Mouse (Mus musculus) forebrain, embryonic 15.5 days (tissue): ENCODE data around the gene Emc4. TPM values are rescaled to one million over a fixed set of nuclear protein-coding genes. Genes with fewer than 3 reads are reported as not detected.

ENCODE experiments used
- ATAC-seq: fragments of 200-750 bp; cut with Nextera tagmentation; replicated peaks from 2 replicates; pipeline ENCODE4 v1.8.0; 2017; ENCODE audit warnings: mild to moderate bottlenecking, moderate TSS enrichment, moderate library complexity
- H3K27ac ChIP-seq: fragments of 300-500 bp; sonication (generic); replicated peaks from 2 replicates; pipeline ENCODE4 v1.5.1; 2015; ENCODE audit warnings: mild to moderate bottlenecking, inconsistent platforms
- H3K27me3 ChIP-seq: fragments of 300-500 bp; sonication (generic); 2 replicates; pipeline ENCODE4 v1.6.1; 2015; ENCODE audit warnings: inconsistent platforms
- H3K36me3 ChIP-seq: fragments of 300-500 bp; sonication (generic); 2 replicates; pipeline ENCODE4 v1.6.1; 2015; ENCODE audit warnings: mild to moderate bottlenecking, inconsistent platforms
- H3K4me1 ChIP-seq: fragments of 300-500 bp; sonication (generic); 2 replicates; pipeline ENCODE4 v1.6.1; 2015; ENCODE audit warnings: inconsistent platforms
- H3K4me2 ChIP-seq: fragments of 300-500 bp; sonication (generic); replicated peaks from 2 replicates; pipeline ENCODE4 v1.6.1; 2015; ENCODE audit warnings: mild to moderate bottlenecking, inconsistent platforms
- H3K4me3 ChIP-seq: fragments of 300-500 bp; sonication (generic); 2 replicates; pipeline ENCODE4 v1.5.1; 2015; ENCODE audit warnings: mild to moderate bottlenecking, inconsistent platforms
- H3K9ac ChIP-seq: fragments of 300-500 bp; sonication (generic); replicated peaks from 2 replicates; pipeline ENCODE4 v1.6.1; 2015; ENCODE audit warnings: mild to moderate bottlenecking, inconsistent platforms
- H3K9me3 ChIP-seq: fragments of 300-500 bp; sonication (generic); 2 replicates; pipeline ENCODE4 v1.6.1; 2016; ENCODE audit warnings: inconsistent platforms
- WGBS: fragments of 180-500 bp; shearing (Covaris S2); methylation state at CpG from one replicate; pipeline ENCODE4 v1.1.7; 2015; ENCODE audit warnings: mixed read lengths; 5-methylcytosine and 5-hydroxymethylcytosine counted together
- polyA plus RNA-seq: library from polyadenylated mRNA; unstranded; fragments of >200 nt; fragmentation: Nextera tagmentation; extraction: Ambion mirVana; gene quantifications from 2 replicates; pipeline ENCODE4 v1.2.1, GENCODE M21; 2015

Gene Emc4
- polyA plus RNA-seq, 1 experiment from 2014 or later, result 166 TPM

- H3K4me1 ChIP-seq, result peaks cover 7% of the 10 kb centered on the region
- H3K9ac ChIP-seq, result no peak overlapping the region
These were observed 5.3 kb upstream of the Emc4 start for GRCm38 (mm10) chr2:112373141-112373540.

GRCm38 (mm10) chr2:112369941-112370340, 2.1 kb upstream of the Emc4 start:
- no peaks in the 10 kb centered on the region for H3K9me3 ChIP-seq
- H3K4me1 ChIP-seq, result peaks cover 21% of the 10 kb centered on the region
- H3K4me3 ChIP-seq, result no peak overlapping the region
- no peaks in the 10 kb centered on the region for H3K36me3 ChIP-seq
- no peaks in the 10 kb centered on the region for H3K27me3 ChIP-seq
- H3K9ac ChIP-seq, result no peak overlapping the region
- 72% methylated on average over 5 of the region's 5 CpGs for WGBS
- no peak overlapping the region for H3K4me2 ChIP-seq
- H3K27ac ChIP-seq, result no peak overlapping the region
- ATAC-seq, result no peak

More at GRCm38 (mm10) chr2:112373141-112373540, 5.3 kb upstream of the Emc4 start:
- no peaks in the 10 kb centered on the region for H3K27me3 ChIP-seq
- H3K27ac ChIP-seq, result no peak overlapping the region
- ATAC-seq, result no peak
- H3K36me3 ChIP-seq, result no peaks in the 10 kb centered on the region
- H3K9me3 ChIP-seq, result no peaks in the 10 kb centered on the region
- no peak overlapping the region for H3K4me2 ChIP-seq
- no peak overlapping the region for H3K4me3 ChIP-seq
- 56% methylated on average over 4 of the region's 4 CpGs for WGBS

GRCm38 (mm10) chr2:112367222-112367621, 605 bp downstream of the Emc4 start:
- Histone ChIP-seq H3K4me3 (peak overlapping the region; percentile 96), H3K36me3 (peaks cover 22% of the 10 kb centered on the region), H3K9ac (peak overlapping the region; percentile 90), H3K4me2 (peak overlapping the region; percentile 95), H3K4me1 (peaks cover 21% of the 10 kb centered on the region), H3K27me3 (no peaks in the 10 kb centered on the region), H3K27ac (no peak overlapping the region; the same call in 1 of the 2 replicates), H3K9me3 (no peaks in the 10 kb centered on the region)
- WGBS, result 22% methylated on average over 15 of the region's 15 CpGs
- ATAC-seq, result peak; percentile 21; the same call in 1 of the 2 replicates

- H3K27me3 ChIP-seq, result no peaks in the 10 kb centered on the region
- H3K36me3 ChIP-seq, result peaks cover 79% of the 10 kb centered on the region
These were observed 7.1 kb downstream of the Emc4 start for GRCm38 (mm10) chr2:112360781-112361169.

GRCm38 (mm10) chr2:112360012-112360780, 7.6 kb downstream of the Emc4 start:
- Histone ChIP-seq H3K9me3 (no peaks in the 10 kb centered on the region), H3K9ac (no peak overlapping the region), H3K27ac (no peak overlapping the region), H3K27me3 (no peaks in the 10 kb centered on the region), H3K4me1 (no peaks in the 10 kb centered on the region), H3K4me2 (no peak overlapping the region), H3K4me3 (no peak overlapping the region), H3K36me3 (peaks cover 85% of the 10 kb centered on the region)
- 92% methylated on average over 12 of the region's 12 CpGs for WGBS
- ATAC-seq, result 0 out of 2 replicates have a peak, but pooled peaks have one; percentile 35

More at GRCm38 (mm10) chr2:112360781-112361169, 7.1 kb downstream of the Emc4 start:
- H3K4me2 ChIP-seq, result no peak overlapping the region
- no peak overlapping the region for H3K4me3 ChIP-seq
- WGBS, result 86% methylated on average over 2 of the region's 2 CpGs
- H3K4me1 ChIP-seq, result no peaks in the 10 kb centered on the region
- no peak overlapping the region for H3K9ac ChIP-seq
- ATAC-seq, result no peak
- H3K27ac ChIP-seq, result no peak overlapping the region
- H3K9me3 ChIP-seq, result no peaks in the 10 kb centered on the region

- no peak overlapping the region for H3K4me2 ChIP-seq
- H3K4me3 ChIP-seq, result no peak overlapping the region
- 0 out of 2 replicates have a peak, but pooled peaks have one; percentile 19 for ATAC-seq
- H3K9me3 ChIP-seq, result no peaks in the 10 kb centered on the region
- no peak overlapping the region for H3K27ac ChIP-seq
- H3K36me3 ChIP-seq, result peaks cover 85% of the 10 kb centered on the region
- H3K9ac ChIP-seq, result no peak overlapping the region
- no peaks in the 10 kb centered on the region for H3K4me1 ChIP-seq
- 70% methylated on average over 2 of the region's 2 CpGs for WGBS
- H3K27me3 ChIP-seq, result no peaks in the 10 kb centered on the region
These were observed 8.2 kb downstream of the Emc4 start for GRCm38 (mm10) chr2:112359611-112360010.

GRCm38 (mm10) chr2:112353685-112354455, 14.0 kb downstream of the Emc4 start:
- H3K27ac ChIP-seq, result no peak overlapping the region
- WGBS, result 88% methylated on average over 7 of the region's 7 CpGs
- H3K4me2 ChIP-seq, result no peak overlapping the region
- H3K36me3 ChIP-seq, result peaks cover 82% of the 10 kb centered on the region
- no peak for ATAC-seq
- H3K4me1 ChIP-seq, result no peaks in the 10 kb centered on the region
- no peaks in the 10 kb centered on the region for H3K9me3 ChIP-seq
- no peak overlapping the region for H3K9ac ChIP-seq
- H3K27me3 ChIP-seq, result no peaks in the 10 kb centered on the region
- H3K4me3 ChIP-seq, result no peak overlapping the region

- Histone ChIP-seq H3K27ac (no peak overlapping the region), H3K4me3 (no peak overlapping the region), H3K27me3 (no peaks in the 10 kb centered on the region), H3K9ac (no peak overlapping the region), H3K36me3 (peaks cover 51% of the 10 kb centered on the region), H3K4me1 (no peaks in the 10 kb centered on the region), H3K4me2 (no peak overlapping the region), H3K9me3 (no peaks in the 10 kb centered on the region)
- no peak for ATAC-seq
- 91% methylated on average over 3 of the region's 3 CpGs for WGBS
These were observed 19.6 kb downstream of the Emc4 start for GRCm38 (mm10) chr2:112348246-112348645.

GRCm38 (mm10) chr2:112341117-112341516, 26.7 kb downstream of the Emc4 start:
- 76% methylated on average over 3 of the region's 3 CpGs for WGBS
- H3K4me1 ChIP-seq, result no peaks in the 10 kb centered on the region
- no peaks in the 10 kb centered on the region for H3K27me3 ChIP-seq
- no peak overlapping the region for H3K4me3 ChIP-seq
- no peak overlapping the region for H3K27ac ChIP-seq
- no peak overlapping the region for H3K4me2 ChIP-seq
- peaks cover 53% of the 10 kb centered on the region for H3K36me3 ChIP-seq
- ATAC-seq, result no peak
- no peak overlapping the region for H3K9ac ChIP-seq
- no peaks in the 10 kb centered on the region for H3K9me3 ChIP-seq

GRCm38 (mm10) chr2:112339736-112340135, 28.1 kb downstream of the Emc4 start:
- no peaks in the 10 kb centered on the region for H3K27me3 ChIP-seq
- WGBS, result 86% methylated on average over 2 of the region's 2 CpGs
- H3K4me2 ChIP-seq, result no peak overlapping the region
- peaks cover 57% of the 10 kb centered on the region for H3K36me3 ChIP-seq
- no peaks in the 10 kb centered on the region for H3K9me3 ChIP-seq
- no peak overlapping the region for H3K4me3 ChIP-seq
- no peak overlapping the region for H3K9ac ChIP-seq
- no peak for ATAC-seq
- H3K27ac ChIP-seq, result no peak overlapping the region
- no peaks in the 10 kb centered on the region for H3K4me1 ChIP-seq

GRCm38 (mm10) chr2:112337211-112337610, 30.6 kb downstream of the Emc4 start:
- ATAC-seq, result no peak
- H3K4me3 ChIP-seq, result no peak overlapping the region
- 95% methylated on average over 6 of the region's 6 CpGs for WGBS
- H3K4me1 ChIP-seq, result no peaks in the 10 kb centered on the region
- H3K9me3 ChIP-seq, result no peaks in the 10 kb centered on the region
- no peak overlapping the region for H3K4me2 ChIP-seq
- no peaks in the 10 kb centered on the region for H3K27me3 ChIP-seq
- no peak overlapping the region for H3K9ac ChIP-seq
- peaks cover 52% of the 10 kb centered on the region for H3K36me3 ChIP-seq
- H3K27ac ChIP-seq, result no peak overlapping the region
